Mouse (Mus musculus) intestine, postnatal 0 days (tissue): ENCODE measurements around the gene Gm266. TPM values are rescaled to one million over a fixed set of nuclear protein-coding genes. Genes with fewer than 3 reads are reported as not detected.
A peak's percentile ranks its signal among the peaks of the same experiment; 100 is the strongest.

ENCODE experiments used
- ATAC-seq: fragments of 200-750 bp; cut with Nextera tagmentation; 2 replicates; pipeline ENCODE4 v1.8.0; 2017; ENCODE audit warnings: mild to moderate bottlenecking, moderate TSS enrichment, moderate library complexity
- H3K27ac ChIP-seq: fragments of 300-500 bp; sonication (generic); 2 replicates; pipeline ENCODE4 v1.5.1; 2014; ENCODE audit warnings: mild to moderate bottlenecking, low read depth, low read length, moderate library complexity
- H3K27me3 ChIP-seq: fragments of 300-500 bp; sonication (generic); replicated peaks from 2 replicates; pipeline ENCODE4 v1.6.1; 2014; ENCODE audit warnings: low read length, mixed read lengths; ENCODE audit not compliant: control insufficient read depth, insufficient read depth
- H3K36me3 ChIP-seq: fragments of 300-500 bp; sonication (generic); 2 replicates; pipeline ENCODE4 v1.6.1; 2014; ENCODE audit warnings: mild to moderate bottlenecking, moderate library complexity; ENCODE audit not compliant: control insufficient read depth, insufficient read depth
- H3K4me1 ChIP-seq: fragments of 300-500 bp; sonication (generic); replicated peaks from 2 replicates; pipeline ENCODE4 v1.6.1; 2014; ENCODE audit warnings: antibody characterized with exemption, low read length, mixed read lengths; ENCODE audit not compliant: control insufficient read depth, insufficient read depth
- H3K4me2 ChIP-seq: fragments of 300-500 bp; sonication (generic); replicated peaks from 2 replicates; pipeline ENCODE4 v1.6.1; 2014; ENCODE audit warnings: low read depth, mild to moderate bottlenecking, moderate library complexity
- H3K4me3 ChIP-seq: fragments of 300-500 bp; sonication (generic); 2 replicates; pipeline ENCODE4 v1.5.1; 2014; ENCODE audit warnings: low read depth, low read length
- H3K9ac ChIP-seq: fragments of 300-500 bp; sonication (generic); 2 replicates; pipeline ENCODE4 v1.6.1; 2014; ENCODE audit warnings: mild to moderate bottlenecking, low read depth, low read length
- H3K9me3 ChIP-seq: fragments of 300-500 bp; sonication (generic); 2 replicates; pipeline ENCODE4 v1.6.1; 2016; ENCODE audit warnings: mixed run types; ENCODE audit not compliant: control insufficient read depth
- CTCF ChIP-seq: sonication (generic); IDR thresholded peaks from 2 replicates; pipeline ENCODE4 v1.5.1; 2016; ENCODE audit warnings: low read depth, mild to moderate bottlenecking, control low read depth, antibody characterized with exemption, moderate library complexity
- WGBS: fragments of 180-500 bp; shearing (Covaris S2); extraction: QIAGEN DNeasy Blood & Tissue Kit; methylation state at CpG from one replicate; pipeline ENCODE4 v1.1.7; 2014; 5-methylcytosine and 5-hydroxymethylcytosine counted together
- polyA plus RNA-seq: library from polyadenylated mRNA; unstranded; fragments of >200 nt; fragmentation: Nextera tagmentation; extraction: Ambion mirVana; gene quantifications from 2 replicates; pipeline ENCODE4 v1.2.1, GENCODE M21; 2015

Gm266 gene
- polyA plus RNA-seq, 1 experiment from 2014 or later: 8.6 TPM

DNA sequence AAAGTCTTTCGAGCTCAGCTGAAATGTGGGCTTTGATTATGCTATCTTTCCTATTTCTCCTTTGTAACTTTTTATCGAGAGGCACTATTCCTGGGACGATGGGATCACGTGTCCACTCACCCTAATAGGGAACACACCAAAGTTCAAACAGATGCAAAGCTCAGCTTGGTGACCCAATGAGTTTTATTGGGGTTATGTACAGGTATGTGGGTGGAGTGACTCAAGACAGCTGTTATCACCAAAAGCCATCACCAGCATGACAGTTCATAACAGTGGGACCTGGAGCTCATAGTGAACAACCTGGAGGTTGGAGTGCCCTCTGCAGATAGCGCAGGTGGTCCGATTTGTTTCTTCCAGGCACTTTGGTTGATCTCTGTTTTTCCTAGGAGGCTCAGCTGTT lies 46.8 kb downstream of the Gm266 start:
- H3K27me3 ChIP-seq: peaks cover 26% of the 10 kb centered on the region
- H3K4me3 ChIP-seq: no peak overlapping the region
- H3K4me2 ChIP-seq: no peak overlapping the region; the same call in 1 of the 2 replicates
- TF ChIP-seq CTCF: peak; percentile 18; the same call in 1 of the 2 replicates
- H3K27ac ChIP-seq: peak overlapping the region; percentile 62
- H3K36me3 ChIP-seq: no peaks in the 10 kb centered on the region
- H3K9me3 ChIP-seq: no peaks in the 10 kb centered on the region
- ATAC-seq: peak; percentile 80
- no peak overlapping the region for H3K9ac ChIP-seq
- peaks cover 22% of the 10 kb centered on the region for H3K4me1 ChIP-seq
- WGBS: 46% methylated on average over 6 of the region's 6 CpGs

GRCm38 (mm10) chr12:111437222-111437900 lies 48.3 kb downstream of the Gm266 start:
- H3K9me3 ChIP-seq: no peaks in the 10 kb centered on the region
- peak overlapping the region; percentile 71 for H3K27ac ChIP-seq
- H3K4me3 ChIP-seq: no peak overlapping the region
- peaks cover 20% of the 10 kb centered on the region for H3K4me1 ChIP-seq
- peak; percentile 16; the same call in 1 of the 2 replicates for ATAC-seq
- no peak overlapping the region for H3K4me2 ChIP-seq
- TF ChIP-seq CTCF: no peak
- H3K27me3 ChIP-seq: peaks cover 11% of the 10 kb centered on the region; the same call in 1 of the 2 replicates
- H3K36me3 ChIP-seq: no peaks in the 10 kb centered on the region
- WGBS: 44% methylated on average over 5 of the region's 5 CpGs
- H3K9ac ChIP-seq: no peak overlapping the region

DNA sequence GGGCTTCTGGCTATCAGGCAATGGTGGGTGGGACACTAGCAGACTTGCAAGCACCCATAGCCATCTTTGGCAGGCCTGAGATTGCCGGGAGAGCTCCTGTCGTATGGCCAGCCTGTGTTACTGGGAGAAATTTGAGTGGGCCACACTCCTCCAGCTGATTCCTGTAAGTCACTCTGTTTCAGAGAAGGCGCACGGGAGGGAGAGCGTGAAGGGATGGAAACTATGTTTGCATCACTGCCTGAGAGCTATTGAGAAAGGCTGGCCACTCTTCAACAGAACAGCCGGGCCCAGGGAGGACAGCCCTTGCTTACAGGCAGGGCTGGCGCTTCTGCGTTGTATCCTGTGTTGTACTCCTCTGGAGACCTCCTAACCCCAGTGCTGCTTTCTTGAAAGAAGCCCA lies 49.0 kb downstream of the Gm266 start:
- TF ChIP-seq CTCF: no peak
- Histone ChIP-seq H3K4me2 (no peak overlapping the region), H3K4me1 (peaks cover 16% of the 10 kb centered on the region), H3K4me3 (no peak overlapping the region), H3K9ac (no peak overlapping the region), H3K36me3 (no peaks in the 10 kb centered on the region), H3K27ac (peak overlapping the region; percentile 71; the same call in 1 of the 2 replicates), H3K27me3 (peaks cover 4% of the 10 kb centered on the region; the same call in 1 of the 2 replicates), H3K9me3 (no peaks in the 10 kb centered on the region)
- 67% methylated on average over 8 of the region's 8 CpGs for WGBS
- no peak for ATAC-seq

- Histone ChIP-seq H3K9me3 (no peaks in the 10 kb centered on the region), H3K4me2 (no peak overlapping the region), H3K9ac (no peak overlapping the region), H3K36me3 (no peaks in the 10 kb centered on the region), H3K4me3 (no peak overlapping the region), H3K27ac (0 out of 2 replicates have a peak overlapping the region, but pooled peaks have one; percentile 21), H3K4me1 (peaks cover 19% of the 10 kb centered on the region), H3K27me3 (no peaks in the 10 kb centered on the region)
- no peak for ATAC-seq
- no peak for TF ChIP-seq CTCF
- WGBS: 82% methylated on average over 3 of the region's 3 CpGs
These were observed 49.5 kb downstream of the Gm266 start for GRCm38 (mm10) chr12:111436170-111436569.

GRCm38 (mm10) chr12:111434745-111435327 lies 50.8 kb downstream of the Gm266 start:
- Histone ChIP-seq H3K27me3 (no peaks in the 10 kb centered on the region), H3K4me3 (no peak overlapping the region), H3K36me3 (no peaks in the 10 kb centered on the region; the same call in 1 of the 2 replicates), H3K4me2 (no peak overlapping the region), H3K9me3 (no peaks in the 10 kb centered on the region), H3K4me1 (peaks cover 20% of the 10 kb centered on the region), H3K27ac (no peak overlapping the region), H3K9ac (no peak overlapping the region)
- 41% methylated on average over 8 of the region's 8 CpGs for WGBS
- TF ChIP-seq CTCF: no peak
- no peak for ATAC-seq

Other genes starting within 250 kb of the Gm266 start
- 528 and 608 TPM in 2 replicates for gene Amn, start 214.7 kb downstream of the Gm266 start, polyA plus RNA-seq
- gene Cdc42bpb, start 108.1 kb downstream of the Gm266 start, polyA plus RNA-seq: 26.4 and 27.2 TPM in 2 replicates
- gene Lbhd2, start 79.0 kb downstream of the Gm266 start, polyA plus RNA-seq: 2.2 and 2.8 TPM in 2 replicates
- 163 and 172 TPM in 2 replicates for gene Exoc3l4, start 68.8 kb downstream of the Gm266 start, polyA plus RNA-seq
- gene Tnfaip2, start 43.4 kb downstream of the Gm266 start, polyA plus RNA-seq: 10.5 and 10.8 TPM in 2 replicates
- gene Eif5, start 52.2 kb upstream of the Gm266 start, polyA plus RNA-seq: 632 and 663 TPM in 2 replicates
- gene Mark3, start 88.7 kb upstream of the Gm266 start, polyA plus RNA-seq: 24.7 and 25.5 TPM in 2 replicates
- gene Ckb, start 186.5 kb upstream of the Gm266 start, polyA plus RNA-seq: 628 and 645 TPM in 2 replicates
- gene Trmt61a, start 192.3 kb upstream of the Gm266 start, polyA plus RNA-seq: 5.6 TPM in 2 replicates
- gene Bag5, start 227.4 kb upstream of the Gm266 start, polyA plus RNA-seq: 29.6 and 32.1 TPM in 2 replicates
- 42.6 and 44.8 TPM in 2 replicates for gene Apopt1, start 227.4 kb upstream of the Gm266 start, polyA plus RNA-seq